Mouse (Mus musculus): ENCODE results near the gene Rpl9-ps1. TPM values are rescaled to one million over a fixed set of nuclear protein-coding genes. Genes with fewer than 3 reads are reported as not detected.
A peak's percentile ranks its signal among the peaks of the same experiment; 100 is the strongest.

The Rpl9-ps1 gene
- polyA plus RNA-seq, 1 experiment from 2014 or later = not detected

GRCm38 (mm10) chr11:83658797-83659196 is 13.4 kb upstream of the Rpl9-ps1 start:
- DNase-seq (no peak), ATAC-seq (no peak)
- H3K27ac ChIP-seq (ENCODE audit: low read depth) = no peak overlapping the region
- no peak overlapping the region for H3K4me2 ChIP-seq (ENCODE audit: low read depth, low read length)
- no peaks in the 10 kb centered on the region for H3K27me3 ChIP-seq (ENCODE audit: insufficient read depth, low read length)
- no peak overlapping the region for H3K9ac ChIP-seq (replicated peaks)
- 29% methylated on average over 6 of the region's 6 CpGs for WGBS (ENCODE audit: insufficient replicate concordance)
- H3K36me3 ChIP-seq (replicated peaks; ENCODE audit: insufficient read depth, low read length) = no peaks in the 10 kb centered on the region
- H3K9me3 ChIP-seq (ENCODE audit: low read length) = no peaks in the 10 kb centered on the region
- peaks cover 5% of the 10 kb centered on the region; the same call in 1 of the 2 replicates for H3K4me1 ChIP-seq (ENCODE audit: insufficient read depth)
- TF ChIP-seq CTCF (IDR thresholded peaks at IDR 0.05; ENCODE audit: low read depth) (no peak), EP300 (IDR thresholded peaks at IDR 0.05; ENCODE audit: low read depth) (no peak)
- no peak overlapping the region for H3K4me3 ChIP-seq (ENCODE audit: low read depth, low read length)

- DNase-seq (no peak), ATAC-seq (no peak)
- H3K27ac ChIP-seq (ENCODE audit: low read depth) = no peak overlapping the region
- no peaks in the 10 kb centered on the region for H3K4me1 ChIP-seq (ENCODE audit: insufficient read depth)
- no peaks in the 10 kb centered on the region for H3K27me3 ChIP-seq (ENCODE audit: insufficient read depth, low read length)
- no peaks in the 10 kb centered on the region for H3K36me3 ChIP-seq (replicated peaks; ENCODE audit: insufficient read depth, low read length)
- no peak overlapping the region for H3K9ac ChIP-seq (replicated peaks)
- TF ChIP-seq CTCF (IDR thresholded peaks at IDR 0.05; ENCODE audit: low read depth) = no peak
- no peak overlapping the region for H3K4me3 ChIP-seq (ENCODE audit: low read depth, low read length)
- H3K9me3 ChIP-seq (ENCODE audit: low read length) = no peaks in the 10 kb centered on the region
- no peak overlapping the region for H3K4me2 ChIP-seq (ENCODE audit: low read depth, low read length)
- 61% methylated on average over 3 of the region's 3 CpGs for WGBS (ENCODE audit: insufficient replicate concordance)
Observed at GRCm38 (mm10) chr11:83657508-83657907, 12.1 kb upstream of the Rpl9-ps1 start.

- Histone ChIP-seq H3K4me2 (ENCODE audit: low read depth, low read length) (no peak overlapping the region), H3K9me3 (ENCODE audit: low read length) (no peaks in the 10 kb centered on the region), H3K27me3 (ENCODE audit: insufficient read depth, low read length) (no peaks in the 10 kb centered on the region), H3K9ac (replicated peaks) (no peak overlapping the region), H3K4me1 (ENCODE audit: insufficient read depth) (no peaks in the 10 kb centered on the region), H3K27ac (ENCODE audit: low read depth) (no peak overlapping the region), H3K4me3 (ENCODE audit: low read depth, low read length) (no peak overlapping the region), H3K36me3 (replicated peaks; ENCODE audit: insufficient read depth, low read length) (no peaks in the 10 kb centered on the region)
- WGBS (ENCODE audit: insufficient replicate concordance) = 80% methylated on average over 8 of the region's 8 CpGs
- TF ChIP-seq CTCF (IDR thresholded peaks at IDR 0.05; ENCODE audit: low read depth) = no peak
- no peak for TF ChIP-seq EP300 (IDR thresholded peaks at IDR 0.05; ENCODE audit: low read depth)
- DNase-seq (no peak), ATAC-seq (no peak)
Observed at GRCm38 (mm10) chr11:83654606-83655005, 9.2 kb upstream of the Rpl9-ps1 start.

- H3K27ac ChIP-seq (ENCODE audit: low read depth) = no peak within 1 kb of the TSS
- no peak for ATAC-seq
- no peaks in the 10 kb centered on the region for H3K27me3 ChIP-seq (ENCODE audit: insufficient read depth, low read length)
- no peaks in the 10 kb centered on the region for H3K36me3 ChIP-seq (replicated peaks; ENCODE audit: insufficient read depth, low read length)
- WGBS (ENCODE audit: insufficient replicate concordance) = 43% methylated on average over 8 of the region's 8 CpGs
- no peaks in the 10 kb centered on the region for H3K4me1 ChIP-seq (ENCODE audit: insufficient read depth)
- no peak within 1 kb of the TSS for H3K4me3 ChIP-seq (ENCODE audit: low read depth, low read length)
- H3K9ac ChIP-seq (replicated peaks) = no peak within 1 kb of the TSS
- TF ChIP-seq CTCF (IDR thresholded peaks at IDR 0.05; ENCODE audit: low read depth) (no peak), EP300 (IDR thresholded peaks at IDR 0.05; ENCODE audit: low read depth) (no peak)
- peak within 1 kb of the TSS; percentile 36 for H3K4me2 ChIP-seq (ENCODE audit: low read depth, low read length)
- H3K9me3 ChIP-seq (ENCODE audit: low read length) = no peaks in the 10 kb centered on the region
- no peak for DNase-seq
Observed at GRCm38 (mm10) chr11:83649305-83649841, 4.0 kb upstream of the Rpl9-ps1 start, which contains the start of gene Ccl3. Gene Ccl3, minus strand, starts transcription at chr11:83649355.

- H3K9ac ChIP-seq (replicated peaks) = no peak overlapping the region
- TF ChIP-seq EP300 (IDR thresholded peaks at IDR 0.05; ENCODE audit: low read depth) = no peak
- no peak for TF ChIP-seq CTCF (IDR thresholded peaks at IDR 0.05; ENCODE audit: low read depth)
- DNase-seq (no peak), ATAC-seq (no peak)
- H3K4me2 ChIP-seq (ENCODE audit: low read depth, low read length) = no peak overlapping the region
- no peaks in the 10 kb centered on the region for H3K4me1 ChIP-seq (ENCODE audit: insufficient read depth)
- 87% methylated on average over 6 of the region's 6 CpGs for WGBS (ENCODE audit: insufficient replicate concordance)
- no peaks in the 10 kb centered on the region for H3K27me3 ChIP-seq (ENCODE audit: insufficient read depth, low read length)
- H3K9me3 ChIP-seq (ENCODE audit: low read length) = no peaks in the 10 kb centered on the region
- H3K4me3 ChIP-seq (ENCODE audit: low read depth, low read length) = no peak overlapping the region
- no peak overlapping the region for H3K27ac ChIP-seq (ENCODE audit: low read depth)
- H3K36me3 ChIP-seq (replicated peaks; ENCODE audit: insufficient read depth, low read length) = no peaks in the 10 kb centered on the region
Observed at GRCm38 (mm10) chr11:83646356-83647149, 1.1 kb upstream of the Rpl9-ps1 start.

GRCm38 (mm10) chr11:83641216-83641615 is 4.2 kb downstream of the Rpl9-ps1 start:
- Histone ChIP-seq H3K4me1 (ENCODE audit: insufficient read depth) (peaks cover 3% of the 10 kb centered on the region; the same call in 1 of the 2 replicates), H3K4me3 (ENCODE audit: low read depth, low read length) (no peak overlapping the region), H3K36me3 (replicated peaks; ENCODE audit: insufficient read depth, low read length) (no peaks in the 10 kb centered on the region), H3K9ac (replicated peaks) (no peak overlapping the region), H3K27me3 (ENCODE audit: insufficient read depth, low read length) (no peaks in the 10 kb centered on the region), H3K9me3 (ENCODE audit: low read length) (no peaks in the 10 kb centered on the region), H3K4me2 (ENCODE audit: low read depth, low read length) (no peak overlapping the region), H3K27ac (ENCODE audit: low read depth) (no peak overlapping the region)
- TF ChIP-seq EP300 (IDR thresholded peaks at IDR 0.05; ENCODE audit: low read depth) = no peak
- TF ChIP-seq CTCF (IDR thresholded peaks at IDR 0.05; ENCODE audit: low read depth) = no peak
- ATAC-seq (no peak), DNase-seq (no peak)
- 21% methylated on average over 2 of the region's 2 CpGs for WGBS (ENCODE audit: insufficient replicate concordance)
